Comparison of ENCODE assay signal across 8 mouse cellular contexts in the genomic region with DNA sequence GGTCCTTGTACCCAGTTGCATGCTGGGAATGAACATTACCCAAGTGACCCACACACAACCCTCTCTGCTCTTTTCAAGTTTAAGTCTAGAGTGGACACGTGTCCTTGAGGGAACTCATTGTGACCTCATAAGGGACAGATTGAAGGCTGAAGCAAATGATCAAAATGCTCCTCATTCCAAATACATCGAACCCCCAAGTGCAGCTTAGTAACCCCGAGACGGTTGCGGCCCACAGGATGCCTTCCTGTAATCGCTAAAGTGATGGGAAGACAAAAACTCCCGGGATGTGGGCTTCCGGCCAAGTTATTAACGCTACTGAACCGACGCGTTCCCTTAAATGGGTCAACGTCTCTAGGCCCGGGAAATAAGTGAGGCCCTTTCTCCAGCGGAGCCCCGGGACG. TPM values are rescaled to one million over a fixed set of nuclear protein-coding genes. Genes with fewer than 3 reads are reported as not detected.
A peak's percentile ranks its signal among the peaks of the same experiment; 100 is the strongest.
DNase-seq lines count a peak whose midpoint lies in the region; ATAC-seq and TF ChIP-seq lines count a peak whose summit lies in the region.

No protein-coding gene starts in this region.

- intact Hi-C loops in heart, adult 2 months (cut with DNase I): loop anchor here (10.0 kb wide), 1 partner anchor 643 kb away; the partner anchor contains the start of gene Tmem115
- intact Hi-C loops in left cerebral cortex, postnatal 14 days (cut with DNase I): loop anchor here (10.0 kb wide), 1 partner anchor 643 kb away; the partner anchor contains the start of gene Tmem115
- intact Hi-C loops in left cerebral cortex, postnatal 10 days (cut with DNase I): no loop called here

- no peak for TF ChIP-seq EP300 in heart, adult 2 months (IDR thresholded peaks at IDR 0.05; ENCODE audit: insufficient read depth, low read depth, low read length)

- H3K36me3 ChIP-seq in heart, adult 2 months (ENCODE audit: control insufficient read depth, insufficient read depth, low read length): peaks cover 4% of the 10 kb centered on the region; the same call in 1 of the 2 replicates
- peaks cover 26% of the 10 kb centered on the region for H3K36me3 ChIP-seq in embryonic facial prominence, embryonic 15.5 days
- peaks cover 35% of the 10 kb centered on the region for H3K36me3 ChIP-seq in liver, embryonic 12.5 days

- H3K9me3 ChIP-seq in embryonic facial prominence, embryonic 15.5 days (replicated peaks): no peaks in the 10 kb centered on the region
- H3K9me3 ChIP-seq in liver, embryonic 12.5 days (replicated peaks): no peaks in the 10 kb centered on the region

- no peaks in the 10 kb centered on the region for H3K79me2 ChIP-seq in heart, adult 2 months (replicated peaks; ENCODE audit: control insufficient read depth, insufficient read depth, low read length)

- H3K27ac ChIP-seq in heart, adult 2 months: peak overlapping the region; percentile 94
- peak overlapping the region; percentile 86 for H3K27ac ChIP-seq in embryonic facial prominence, embryonic 15.5 days (replicated peaks)
- peak overlapping the region; percentile 86 for H3K27ac ChIP-seq in liver, embryonic 12.5 days

- peaks cover 4% of the 10 kb centered on the region for H3K4me1 ChIP-seq in heart, adult 2 months (ENCODE audit: control insufficient read depth, insufficient read depth, low read length)
- H3K4me1 ChIP-seq in embryonic facial prominence, embryonic 15.5 days: peaks cover 42% of the 10 kb centered on the region
- H3K4me1 ChIP-seq in liver, embryonic 12.5 days: peaks cover 48% of the 10 kb centered on the region

- H3K4me3 ChIP-seq in heart, adult 2 months: peak overlapping the region; percentile 93
- H3K4me3 ChIP-seq in embryonic facial prominence, embryonic 15.5 days (replicated peaks): peak overlapping the region; percentile 94
- H3K4me3 ChIP-seq in liver, embryonic 12.5 days: peak overlapping the region; percentile 92

- ATAC-seq in embryonic facial prominence, embryonic 15.5 days (ENCODE audit: insufficient number of reproducible peaks, low FRiP score, low TSS enrichment, low read depth): no peak
- no peak for ATAC-seq in liver, embryonic 12.5 days

- TF ChIP-seq CTCF in heart, adult 2 months (IDR thresholded peaks at IDR 0.05): no peak

- peak overlapping the region; percentile 83 for H3K9ac ChIP-seq in heart, adult 2 months (ENCODE audit: low read depth, low read length)
- peak overlapping the region; percentile 90 for H3K9ac ChIP-seq in embryonic facial prominence, embryonic 15.5 days
- H3K9ac ChIP-seq in liver, embryonic 12.5 days: peak overlapping the region; percentile 96

- under 1% methylated on average over 17 of the region's 17 CpGs for WGBS in heart, adult 2 months
- 0% methylated on average over 17 of the region's 17 CpGs for WGBS in embryonic facial prominence, embryonic 15.5 days
- under 1% methylated on average over 17 of the region's 17 CpGs for WGBS in liver, embryonic 12.5 days (ENCODE audit: insufficient replicate concordance)

- no peak for DNase-seq in heart, adult 2 months
- no peak for DNase-seq in heart, adult 18-20 months
- DNase-seq in 416B (ENCODE audit: low read depth): peak; percentile 58
- no peak for DNase-seq in left cerebral cortex, postnatal 14 days (ENCODE audit: low spot score in 2 of 2)
- DNase-seq in testis, postnatal 10 days (ENCODE audit: low spot score): no peak
- DNase-seq in left cerebral cortex, postnatal 10 days (ENCODE audit: extremely low spot score in 1 of 2, low spot score in 2 of 2): no peak

- H3K4me2 ChIP-seq in embryonic facial prominence, embryonic 15.5 days (replicated peaks): peak overlapping the region; percentile 71
- peak overlapping the region; percentile 93 for H3K4me2 ChIP-seq in liver, embryonic 12.5 days

- no peak for TF ChIP-seq POLR2A in heart, adult 2 months (IDR thresholded peaks at IDR 0.05; ENCODE audit: insufficient read depth, low read depth, low read length)

- no peaks in the 10 kb centered on the region for H3K27me3 ChIP-seq in heart, adult 2 months (ENCODE audit: control insufficient read depth, insufficient read depth, low read length)
- no peaks in the 10 kb centered on the region for H3K27me3 ChIP-seq in embryonic facial prominence, embryonic 15.5 days
- H3K27me3 ChIP-seq in liver, embryonic 12.5 days (replicated peaks): no peaks in the 10 kb centered on the region

RNA-seq across cellular contexts. Expression of gene Manf, which starts 0.4 kb away (rescaled TPM):
- total RNA-seq in heart, adult 2 months (2021): 100 to 1,000 TPM; 178 to 202 TPM
- 10.1 and 27.3 TPM in 2 replicates for polyA plus RNA-seq in heart, adult 2 months (2012; rRNA removed)
- total RNA-seq in heart, adult 18-20 months (2021): 100 to 1,000 TPM; 100 to 151 TPM
- 281 and 293 TPM in 2 replicates for polyA plus RNA-seq in embryonic facial prominence, embryonic 15.5 days (2015; fragmentation: Nextera tagmentation; extraction: Ambion mirVana)
- polyA plus RNA-seq in liver, embryonic 12.5 days (2016; fragmentation: Nextera tagmentation; extraction: Ambion mirVana): 232 and 233 TPM in 2 replicates
- total RNA-seq in left cerebral cortex, postnatal 14 days (2021): 100 to 1,000 TPM; 124 to 141 TPM
- total RNA-seq in left cerebral cortex, postnatal 10 days (2021): 100 to 1,000 TPM; 115 to 125 TPM

RNA-seq across cellular contexts. Expression of gene Rbm15b, which starts 4.1 kb away (rescaled TPM):
- total RNA-seq in heart, adult 2 months (2021): 10 to 100 TPM; 11.7 to 14.3 TPM
- 3.9 and 5.5 TPM in 2 replicates for polyA plus RNA-seq in heart, adult 2 months (2012; rRNA removed)
- 10 to 100 TPM; 12.8 to 13.4 TPM for total RNA-seq in heart, adult 18-20 months (2021)
- polyA plus RNA-seq in embryonic facial prominence, embryonic 15.5 days (2015; fragmentation: Nextera tagmentation; extraction: Ambion mirVana): 11.0 and 12.3 TPM in 2 replicates
- polyA plus RNA-seq in liver, embryonic 12.5 days (2016; fragmentation: Nextera tagmentation; extraction: Ambion mirVana): 8.8 and 11.3 TPM in 2 replicates
- total RNA-seq in left cerebral cortex, postnatal 14 days (2021): 10 to 100 TPM; 50.2 to 55.7 TPM
- 10 to 100 TPM; 59.9 to 61.0 TPM for total RNA-seq in left cerebral cortex, postnatal 10 days (2021)
